Mouse (Mus musculus) splenic B cell, adult 2 months (primary cell): Measurements from ENCODE around the gene Polg2.
"Not testable (repeated sequence)": the region's sequence is repeated elsewhere in the genome, so short reads cannot be mapped to it uniquely, and the experiment has no call there.

Experiments used
- DNase-seq: peaks from one replicate; pipeline ENCODE4 v3.0.0-alpha.2; 2011; ENCODE audit warnings: low read depth, low spot score
- H3K27me3 ChIP-seq: 2 replicates; pipeline ENCODE4 v1.6.1; 2012; ENCODE audit warnings: mild to moderate bottlenecking, low read length, moderate library complexity, mixed read lengths; ENCODE audit not compliant: control insufficient read depth, poor library complexity, insufficient read depth, severe bottlenecking
- H3K36me3 ChIP-seq: 2 replicates; pipeline ENCODE4 v1.6.1; 2012; ENCODE audit warnings: mild to moderate bottlenecking, low read length, moderate library complexity, mixed read lengths; ENCODE audit not compliant: control insufficient read depth, poor library complexity, insufficient read depth, severe bottlenecking

The Polg2 gene

DNA sequence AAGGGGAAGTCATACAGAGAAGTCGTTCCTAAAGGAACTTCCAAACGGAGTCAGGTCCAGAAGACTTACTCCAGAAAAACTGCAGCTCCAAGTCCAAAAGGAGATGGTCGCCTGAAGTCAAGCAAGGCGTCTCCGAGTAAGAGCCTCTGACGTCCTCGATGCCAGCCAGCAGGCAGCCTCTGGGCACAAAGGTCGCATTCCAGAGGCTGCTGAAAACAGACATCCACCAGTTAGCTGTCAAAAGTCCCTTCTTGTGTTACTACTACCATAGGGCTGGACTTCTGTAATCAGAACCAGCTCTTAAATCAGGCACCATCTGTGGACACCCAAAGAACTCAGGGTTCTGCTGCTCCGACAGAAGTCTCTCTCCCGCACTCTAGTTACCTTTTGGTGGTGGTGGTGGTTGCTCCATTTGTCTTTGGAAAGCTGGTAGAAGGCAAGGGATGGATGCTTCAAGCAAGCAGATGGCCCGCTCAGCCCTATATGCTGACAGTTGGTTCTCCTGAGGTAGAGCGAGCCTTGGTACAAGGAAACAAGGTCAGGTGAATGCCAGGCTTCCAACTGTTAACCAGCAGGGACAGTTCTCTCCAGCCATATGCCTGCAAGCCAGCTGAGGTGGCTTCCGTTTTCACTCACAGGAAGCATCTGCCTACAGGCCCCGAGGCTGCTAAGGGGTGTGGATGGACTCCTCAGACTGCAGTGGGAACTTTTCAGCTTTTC lies 35.4 kb upstream of the Polg2 start:
- no peak for DNase-seq
- H3K36me3 ChIP-seq: peaks cover 10% of the 10 kb centered on the region; the same call in 1 of the 2 replicates
- no peaks in the 10 kb centered on the region for H3K27me3 ChIP-seq

DNA sequence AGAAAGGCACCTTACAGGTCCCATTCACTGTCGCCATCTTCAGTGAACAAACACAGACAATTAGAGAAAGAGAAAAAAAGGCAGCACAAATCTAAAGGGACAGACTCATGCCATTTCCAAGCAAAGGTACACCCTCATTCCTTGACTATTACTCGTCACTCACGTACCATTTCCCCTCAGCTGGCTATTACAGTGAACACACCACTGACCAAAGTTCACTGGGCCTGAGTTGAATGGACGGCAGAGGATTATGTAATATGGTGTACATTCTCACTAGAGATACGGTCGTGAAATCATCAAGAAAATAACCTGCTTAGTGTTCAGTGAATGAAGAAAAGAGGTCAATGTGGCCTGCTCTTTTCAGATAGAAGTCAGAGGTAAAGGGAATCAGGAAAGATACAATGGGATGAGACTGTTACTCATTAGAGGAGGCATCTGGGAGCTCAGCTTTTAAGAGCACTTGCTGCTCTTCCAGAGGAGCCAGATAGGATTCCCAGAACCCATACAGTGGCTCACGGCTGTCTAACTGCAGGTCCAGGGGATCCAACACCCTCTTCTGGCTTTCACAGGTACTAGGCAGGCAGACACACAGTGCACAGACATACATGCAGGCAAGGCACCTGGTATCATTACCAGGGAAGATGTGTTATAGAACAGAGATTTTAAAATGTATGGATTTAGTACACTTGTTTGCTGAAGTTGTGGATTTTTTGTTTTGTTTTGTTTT lies 33.2 kb upstream of the Polg2 start:
- DNase-seq: no peak

DNA sequence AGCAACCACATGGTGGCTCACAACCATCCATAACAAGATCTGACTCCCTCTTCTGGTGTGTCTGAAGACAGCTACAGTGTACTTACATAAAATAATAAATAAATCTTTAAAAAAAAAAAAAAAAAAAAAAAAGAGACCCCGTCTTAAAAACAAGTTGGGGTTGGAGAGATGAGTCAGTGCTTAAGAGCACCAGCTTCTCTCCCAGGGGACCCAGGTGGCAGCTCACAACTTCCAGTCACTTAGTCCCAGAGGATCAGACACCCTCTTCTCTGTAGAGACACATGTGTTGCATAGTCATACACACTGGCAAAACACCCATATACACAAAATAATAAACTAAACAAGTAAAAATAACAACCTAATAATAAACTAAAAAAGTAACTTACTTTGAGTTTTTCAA lies 28.1 kb upstream of the Polg2 start:
- not testable (repeated sequence) for DNase-seq, H3K27me3 ChIP-seq, H3K36me3 ChIP-seq

More for the DNA sequence above, 33.2 kb upstream of the Polg2 start:
- H3K36me3 ChIP-seq: peaks cover 7% of the 10 kb centered on the region; the same call in 1 of the 2 replicates
- H3K27me3 ChIP-seq: no peaks in the 10 kb centered on the region

GRCm38 (mm10) chr11:106802069-106802627 lies 22.8 kb upstream of the Polg2 start:
- peaks cover 12% of the 10 kb centered on the region for H3K36me3 ChIP-seq
- H3K27me3 ChIP-seq: no peaks in the 10 kb centered on the region
- DNase-seq: no peak

GRCm38 (mm10) chr11:106795679-106796078 lies 16.3 kb upstream of the Polg2 start:
- Histone ChIP-seq H3K36me3 (peaks cover 17% of the 10 kb centered on the region; the same call in 1 of the 2 replicates), H3K27me3 (no peaks in the 10 kb centered on the region)
- DNase-seq: no peak

DNA sequence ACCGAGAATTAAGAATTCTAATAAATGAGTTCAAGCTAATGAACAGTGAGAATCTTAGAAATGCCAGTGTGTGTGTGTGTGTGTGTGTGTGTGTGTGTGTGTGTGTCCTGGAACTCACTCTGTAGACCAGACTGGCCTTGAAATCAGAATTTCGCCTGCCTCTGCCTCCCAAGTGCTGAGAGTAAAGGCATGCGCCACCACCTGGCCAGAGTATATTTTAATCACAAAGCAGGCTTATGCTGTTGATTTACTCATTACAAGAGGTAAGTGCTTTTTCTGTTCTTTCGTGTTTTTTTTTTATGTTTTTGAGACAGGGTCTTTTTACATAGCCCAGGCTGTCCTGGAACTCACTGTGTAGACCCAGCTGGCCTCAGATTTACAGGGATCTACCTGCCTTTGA lies 14.5 kb upstream of the Polg2 start:
- Histone ChIP-seq H3K27me3 (no peaks in the 10 kb centered on the region), H3K36me3 (peaks cover 11% of the 10 kb centered on the region; the same call in 1 of the 2 replicates)
- peak; percentile 57 for DNase-seq

- H3K27me3 ChIP-seq: no peaks in the 10 kb centered on the region
- peaks cover 31% of the 10 kb centered on the region for H3K36me3 ChIP-seq
- no peak for DNase-seq
Observed at GRCm38 (mm10) chr11:106789649-106790048, 10.3 kb upstream of the Polg2 start.

- Histone ChIP-seq H3K27me3 (no peaks in the 10 kb centered on the region), H3K36me3 (peaks cover 37% of the 10 kb centered on the region)
- DNase-seq: peak; percentile 99
Observed at GRCm38 (mm10) chr11:106788775-106789459, 9.6 kb upstream of the Polg2 start, which contains the start of the genes Ddx5 and Cep95. Gene Ddx5 (minus strand): TSS chr11:106789185. Gene Cep95 (plus strand): TSS chr11:106789252.

DNA sequence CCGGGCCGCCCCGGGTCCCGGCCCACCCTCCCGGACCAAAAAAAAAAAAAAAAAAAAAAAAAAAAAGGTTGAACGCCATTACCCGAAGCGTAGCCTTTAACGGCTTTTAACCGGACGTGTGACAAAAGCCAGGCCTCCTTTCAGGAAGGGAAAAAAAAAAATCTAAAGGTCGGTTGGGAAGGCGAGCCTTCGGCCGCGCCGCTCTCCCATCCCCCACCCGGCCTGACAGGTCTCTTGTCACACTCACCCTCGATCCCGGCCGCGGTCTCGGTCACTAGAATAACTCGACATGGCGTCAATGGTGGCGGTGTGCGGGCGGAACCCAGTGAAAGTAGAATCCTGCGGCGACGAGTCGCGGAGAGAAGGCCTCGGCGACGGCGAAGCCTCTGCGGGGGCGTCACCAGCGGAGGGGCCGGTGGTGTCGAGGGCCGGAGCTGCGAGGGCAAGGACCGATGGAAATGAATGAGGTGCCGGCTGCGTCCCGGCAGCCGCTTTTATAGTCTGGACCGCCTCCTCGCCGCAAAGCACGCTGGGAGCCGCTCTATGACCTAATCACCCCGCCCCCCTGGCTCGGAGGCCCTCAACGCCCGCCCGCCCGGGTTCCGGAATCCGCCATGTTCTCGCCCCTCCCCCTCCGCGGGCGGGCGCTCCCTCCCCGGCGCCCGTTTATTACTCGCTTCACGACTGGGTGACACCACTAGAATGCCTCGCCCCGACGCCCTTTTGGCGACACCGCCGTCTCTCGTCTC lies 8.9 kb upstream of the Polg2 start:
- H3K36me3 ChIP-seq: peaks cover 43% of the 10 kb centered on the region
- no peaks in the 10 kb centered on the region for H3K27me3 ChIP-seq
- DNase-seq: peak; percentile 99

GRCm38 (mm10) chr11:106787131-106788025 lies 8.0 kb upstream of the Polg2 start:
- H3K36me3 ChIP-seq: peaks cover 48% of the 10 kb centered on the region
- peak; percentile 93 for DNase-seq

DNA sequence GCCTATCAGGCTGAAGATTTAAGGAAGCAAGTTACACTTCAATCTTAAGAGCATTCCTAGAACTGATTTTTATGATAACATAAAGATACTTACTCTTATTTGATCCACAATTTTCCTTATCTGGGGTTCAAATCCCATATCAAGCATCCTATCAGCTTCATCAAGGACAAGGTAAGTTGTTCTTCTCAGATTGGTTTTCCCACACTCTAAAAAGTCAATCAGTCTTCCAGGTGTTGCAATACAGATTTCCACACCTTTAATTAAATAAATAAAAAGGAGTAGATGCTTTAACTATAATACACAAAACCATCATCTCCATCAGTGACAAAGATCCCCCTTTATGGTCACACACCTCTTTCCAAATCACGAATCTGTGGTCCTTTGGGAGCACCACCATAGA lies 5.7 kb upstream of the Polg2 start:
- peaks cover 58% of the 10 kb centered on the region for H3K36me3 ChIP-seq
- peak; percentile 11 for DNase-seq
- no peaks in the 10 kb centered on the region for H3K27me3 ChIP-seq

More at GRCm38 (mm10) chr11:106787131-106788025, 8.0 kb upstream of the Polg2 start:
- no peaks in the 10 kb centered on the region for H3K27me3 ChIP-seq

DNA sequence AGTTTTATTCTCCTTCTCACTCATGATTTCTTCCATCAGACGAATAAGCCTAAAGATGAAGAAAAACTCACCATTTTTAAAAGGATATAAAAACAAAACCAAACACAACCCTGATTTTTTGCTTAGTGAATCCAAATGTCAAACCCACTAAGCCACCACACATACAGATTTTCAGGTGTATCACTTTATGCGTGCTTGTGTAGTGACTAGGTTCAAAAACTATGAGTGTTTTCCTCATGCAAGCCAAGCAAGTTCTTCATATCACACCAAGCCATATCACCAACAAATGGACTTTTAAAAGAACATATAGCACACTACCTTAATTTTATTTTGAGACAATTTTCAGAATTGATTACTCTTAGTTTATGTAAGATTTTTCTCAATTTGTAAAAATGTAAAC lies 5.1 kb upstream of the Polg2 start:
- H3K36me3 ChIP-seq: peaks cover 59% of the 10 kb centered on the region
- peak; percentile 18 for DNase-seq
- H3K27me3 ChIP-seq: no peaks in the 10 kb centered on the region
